Mouse (Mus musculus) liver, embryonic 15.5 days (tissue): ENCODE data around the gene Slc22a12. TPM values are rescaled to one million over a fixed set of nuclear protein-coding genes. Genes with fewer than 3 reads are reported as not detected.

Experiments used
- ATAC-seq: fragments of 200-750 bp; cut with Nextera tagmentation; 2 replicates; pipeline ENCODE4 v1.8.0; 2017; ENCODE audit warnings: moderate number of reproducible peaks, mild to moderate bottlenecking, moderate library complexity; ENCODE audit not compliant: insufficient read depth
- H3K27ac ChIP-seq: fragments of 300-500 bp; sonication (generic); replicated peaks from 2 replicates; pipeline ENCODE4 v1.5.1; 2015; ENCODE audit warnings: mild to moderate bottlenecking, inconsistent platforms
- H3K27me3 ChIP-seq: fragments of 300-500 bp; sonication (generic); 2 replicates; pipeline ENCODE4 v1.6.1; 2015; ENCODE audit warnings: mild to moderate bottlenecking, inconsistent platforms
- H3K36me3 ChIP-seq: fragments of 300-500 bp; sonication (generic); replicated peaks from 2 replicates; pipeline ENCODE4 v1.6.1; 2015; ENCODE audit warnings: moderate library complexity, mild to moderate bottlenecking, inconsistent platforms
- H3K4me1 ChIP-seq: fragments of 300-500 bp; sonication (generic); replicated peaks from 2 replicates; pipeline ENCODE4 v1.6.1; 2015; ENCODE audit warnings: inconsistent platforms
- H3K4me2 ChIP-seq: fragments of 300-500 bp; sonication (generic); 2 replicates; pipeline ENCODE4 v1.6.1; 2015; ENCODE audit warnings: moderate library complexity, mild to moderate bottlenecking, inconsistent platforms
- H3K4me3 ChIP-seq: fragments of 300-500 bp; sonication (generic); replicated peaks from 2 replicates; pipeline ENCODE4 v1.5.1; 2015; ENCODE audit warnings: mild to moderate bottlenecking, inconsistent platforms
- H3K9ac ChIP-seq: fragments of 300-500 bp; sonication (generic); 2 replicates; pipeline ENCODE4 v1.6.1; 2015; ENCODE audit warnings: moderate library complexity, mild to moderate bottlenecking, inconsistent platforms
- H3K9me3 ChIP-seq: fragments of 300-500 bp; sonication (generic); replicated peaks from 2 replicates; pipeline ENCODE4 v1.6.1; 2016; ENCODE audit warnings: inconsistent platforms
- WGBS: fragments of 180-500 bp; shearing (Covaris S2); methylation state at CpG from one replicate; pipeline ENCODE4 v1.1.7; 2015; ENCODE audit warnings: mixed read lengths; ENCODE audit not compliant: insufficient replicate concordance; 5-methylcytosine and 5-hydroxymethylcytosine counted together
- polyA plus RNA-seq: library from polyadenylated mRNA; unstranded; fragments of >200 nt; fragmentation: Nextera tagmentation; extraction: Ambion mirVana; gene quantifications from 2 replicates; pipeline ENCODE4 v1.2.1, GENCODE M21; 2015

The Slc22a12 gene
- polyA plus RNA-seq, 1 experiment from 2014 or later = not detected

DNA sequence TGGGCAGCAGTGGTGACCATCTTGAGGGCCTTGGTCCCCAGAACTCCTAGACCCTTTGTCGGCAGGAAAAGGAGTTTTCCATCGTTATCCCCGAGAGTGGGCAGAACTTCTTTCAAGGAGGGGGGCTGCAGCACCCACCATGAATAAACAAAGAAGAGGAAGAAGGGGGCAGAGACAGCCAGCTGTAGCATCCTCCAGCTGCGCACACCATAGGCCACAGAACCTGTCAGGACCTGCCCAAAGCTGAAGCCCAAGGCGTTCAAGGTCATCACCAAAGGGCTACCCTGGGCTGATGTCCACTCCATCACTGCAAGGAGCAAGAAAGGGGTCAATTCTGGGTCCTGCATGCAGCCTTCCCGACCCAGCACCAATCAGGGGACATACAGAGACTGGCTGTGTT is 2.6 kb downstream of the Slc22a12 start:
- Histone ChIP-seq H3K4me2 (no peak overlapping the region), H3K4me3 (no peak overlapping the region), H3K9ac (no peak overlapping the region), H3K36me3 (no peaks in the 10 kb centered on the region), H3K9me3 (no peaks in the 10 kb centered on the region), H3K27ac (no peak overlapping the region), H3K27me3 (peaks cover 4% of the 10 kb centered on the region; the same call in 1 of the 2 replicates), H3K4me1 (no peaks in the 10 kb centered on the region)
- WGBS = 49% methylated on average over 6 of the region's 6 CpGs
- no peak for ATAC-seq

DNA sequence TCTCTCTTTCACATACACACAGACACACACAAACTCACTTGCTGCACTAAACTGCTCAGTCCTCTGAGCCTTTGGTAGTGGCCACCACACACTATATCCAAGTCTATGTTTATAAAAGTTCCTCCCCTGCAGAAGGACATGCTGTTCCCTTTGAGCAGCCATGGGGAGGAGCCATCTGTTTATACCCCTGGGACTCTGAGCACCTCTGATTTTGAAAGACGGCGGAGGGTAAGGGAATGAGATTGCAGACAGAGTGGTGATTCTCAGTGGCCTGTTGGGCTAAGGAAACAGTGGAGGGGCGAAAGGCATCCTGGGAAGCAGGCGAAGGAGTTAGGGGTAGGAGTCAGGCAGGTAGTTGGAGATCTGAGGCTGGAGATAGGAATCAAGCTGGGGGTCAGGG is 3.2 kb downstream of the Slc22a12 start:
- no peak overlapping the region for H3K27ac ChIP-seq
- no peak overlapping the region for H3K4me3 ChIP-seq
- no peak overlapping the region for H3K4me2 ChIP-seq
- ATAC-seq = no peak
- no peak overlapping the region for H3K9ac ChIP-seq
- WGBS = 57% methylated on average over 4 of the region's 4 CpGs
- no peaks in the 10 kb centered on the region for H3K4me1 ChIP-seq
- H3K9me3 ChIP-seq = no peaks in the 10 kb centered on the region
- H3K36me3 ChIP-seq = no peaks in the 10 kb centered on the region
- peaks cover 10% of the 10 kb centered on the region for H3K27me3 ChIP-seq

DNA sequence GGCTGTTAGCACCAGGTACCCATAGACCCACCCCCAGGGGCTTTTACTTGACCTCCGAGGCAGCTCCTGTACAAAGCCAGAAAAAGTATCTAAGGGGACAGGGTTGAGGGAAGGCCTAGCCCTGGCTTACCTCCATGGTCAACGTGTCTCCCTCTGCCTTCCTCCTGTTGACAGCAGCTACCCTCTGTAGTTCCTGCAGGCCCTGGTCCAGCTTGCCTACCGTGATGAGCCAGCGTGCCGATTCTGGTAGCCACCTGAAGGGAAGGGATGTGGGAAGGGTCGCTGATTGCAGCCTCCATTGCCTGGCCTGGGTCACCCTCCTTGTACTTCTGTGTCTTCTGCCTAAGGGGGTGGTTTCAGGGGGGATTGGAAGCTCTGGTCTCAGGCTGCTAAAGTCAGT is 4.3 kb downstream of the Slc22a12 start:
- 67% methylated on average over 6 of the region's 6 CpGs for WGBS
- Histone ChIP-seq H3K9me3 (no peaks in the 10 kb centered on the region), H3K9ac (no peak overlapping the region), H3K36me3 (no peaks in the 10 kb centered on the region), H3K4me1 (no peaks in the 10 kb centered on the region), H3K4me3 (no peak overlapping the region), H3K27ac (no peak overlapping the region), H3K27me3 (peaks cover 20% of the 10 kb centered on the region), H3K4me2 (no peak overlapping the region)
- no peak for ATAC-seq

DNA sequence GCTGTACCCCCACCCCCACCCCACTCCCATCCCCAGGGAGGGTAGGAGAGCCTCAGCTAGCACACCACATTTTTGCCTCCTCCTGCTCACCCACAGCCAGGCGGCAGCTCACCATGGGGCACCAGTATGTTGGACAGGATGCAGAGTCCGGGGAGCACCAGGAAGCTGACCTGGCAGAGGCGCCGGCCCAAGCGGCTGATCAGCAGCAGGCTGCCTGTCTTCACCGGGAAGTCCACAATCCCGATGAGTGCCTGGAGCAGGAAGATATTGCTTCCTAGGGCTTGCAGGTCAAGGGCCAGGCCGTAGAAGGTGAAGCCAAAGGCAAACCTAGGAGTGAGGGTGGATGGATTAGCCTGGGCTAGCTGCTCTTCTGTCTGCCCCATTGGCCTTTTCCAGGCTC is 5.3 kb downstream of the Slc22a12 start:
- 59% methylated on average over 8 of the region's 8 CpGs for WGBS
- no peak for ATAC-seq
- Histone ChIP-seq H3K27ac (no peak overlapping the region), H3K9ac (no peak overlapping the region), H3K4me2 (no peak overlapping the region), H3K9me3 (no peaks in the 10 kb centered on the region), H3K36me3 (no peaks in the 10 kb centered on the region), H3K4me3 (no peak overlapping the region), H3K27me3 (peaks cover 30% of the 10 kb centered on the region), H3K4me1 (no peaks in the 10 kb centered on the region)

DNA sequence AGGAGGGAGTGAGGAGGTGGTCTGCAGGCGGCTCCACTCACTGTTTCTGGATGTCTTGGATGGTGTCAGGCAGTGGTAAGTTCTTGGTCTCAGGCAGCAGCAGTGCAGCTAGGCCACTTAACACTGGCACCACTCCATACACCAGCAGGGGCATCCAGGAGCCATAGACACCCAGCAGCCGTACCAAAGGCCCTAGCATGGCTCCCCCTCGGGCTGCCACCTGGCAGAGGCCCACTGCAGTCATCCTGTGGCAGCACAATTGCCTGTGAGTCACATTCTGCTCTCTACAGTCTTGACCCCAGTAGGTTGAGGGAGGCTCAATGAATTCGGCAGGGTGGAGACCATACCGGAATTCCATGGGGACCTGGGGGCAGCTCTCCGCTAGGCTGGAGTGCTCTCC is 6.1 kb downstream of the Slc22a12 start:
- Histone ChIP-seq H3K4me1 (peaks cover 2% of the 10 kb centered on the region; the same call in 1 of the 2 replicates), H3K27ac (no peak overlapping the region), H3K36me3 (no peaks in the 10 kb centered on the region), H3K9ac (no peak overlapping the region), H3K4me2 (no peak overlapping the region), H3K27me3 (peaks cover 39% of the 10 kb centered on the region), H3K4me3 (no peak overlapping the region), H3K9me3 (no peaks in the 10 kb centered on the region)
- WGBS = 58% methylated on average over 6 of the region's 6 CpGs
- no peak for ATAC-seq

DNA sequence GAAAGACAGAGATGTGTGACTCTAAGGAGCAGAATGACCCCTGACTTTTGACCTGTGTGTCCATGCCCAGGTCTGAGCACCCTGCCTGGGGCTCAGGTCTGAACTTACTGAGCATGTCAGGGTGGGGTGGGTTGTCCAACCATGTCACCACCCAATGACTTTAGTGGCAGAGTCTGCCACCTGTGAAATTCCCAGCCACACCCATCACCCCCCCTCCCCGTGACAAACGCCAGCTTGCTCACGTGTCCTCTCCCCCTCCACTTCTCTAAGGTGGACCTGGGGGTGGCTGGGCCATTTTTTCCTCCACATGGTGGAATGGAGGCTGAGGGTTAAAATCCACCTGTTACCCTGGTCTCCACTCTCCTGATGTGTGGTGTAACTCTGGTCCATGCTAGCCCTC is 6.6 kb downstream of the Slc22a12 start:
- H3K4me1 ChIP-seq = peaks cover 7% of the 10 kb centered on the region
- H3K27ac ChIP-seq = no peak overlapping the region
- peaks cover 44% of the 10 kb centered on the region for H3K27me3 ChIP-seq
- H3K9me3 ChIP-seq = no peaks in the 10 kb centered on the region
- H3K4me2 ChIP-seq = no peak overlapping the region
- no peak overlapping the region for H3K9ac ChIP-seq
- 40% methylated on average over 3 of the region's 3 CpGs for WGBS
- no peak overlapping the region for H3K4me3 ChIP-seq
- no peaks in the 10 kb centered on the region for H3K36me3 ChIP-seq
- no peak for ATAC-seq

DNA sequence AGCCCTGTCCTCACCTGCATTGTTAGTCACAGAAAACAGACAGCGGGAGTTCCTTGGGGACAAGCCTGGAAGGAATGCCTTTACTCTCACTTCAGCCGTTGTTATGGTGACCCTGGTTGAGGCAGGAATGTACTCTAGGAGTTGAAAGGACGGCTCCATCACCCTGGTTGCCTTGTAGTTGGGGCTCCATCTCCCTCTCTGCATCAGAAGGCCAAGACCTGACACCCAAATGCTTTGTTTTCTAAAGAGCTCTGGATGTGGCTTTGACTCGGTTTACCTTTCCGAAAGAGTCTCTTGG is 8.8 kb downstream of the Slc22a12 start:
- no peaks in the 10 kb centered on the region for H3K36me3 ChIP-seq
- no peak for ATAC-seq
- no peak overlapping the region for H3K4me2 ChIP-seq
- 55% methylated on average over 5 of the region's 5 CpGs for WGBS
- no peak overlapping the region for H3K27ac ChIP-seq
- H3K27me3 ChIP-seq = peaks cover 64% of the 10 kb centered on the region
- H3K9ac ChIP-seq = no peak overlapping the region
- H3K4me1 ChIP-seq = peaks cover 10% of the 10 kb centered on the region
- H3K9me3 ChIP-seq = no peaks in the 10 kb centered on the region
- H3K4me3 ChIP-seq = no peak overlapping the region

DNA sequence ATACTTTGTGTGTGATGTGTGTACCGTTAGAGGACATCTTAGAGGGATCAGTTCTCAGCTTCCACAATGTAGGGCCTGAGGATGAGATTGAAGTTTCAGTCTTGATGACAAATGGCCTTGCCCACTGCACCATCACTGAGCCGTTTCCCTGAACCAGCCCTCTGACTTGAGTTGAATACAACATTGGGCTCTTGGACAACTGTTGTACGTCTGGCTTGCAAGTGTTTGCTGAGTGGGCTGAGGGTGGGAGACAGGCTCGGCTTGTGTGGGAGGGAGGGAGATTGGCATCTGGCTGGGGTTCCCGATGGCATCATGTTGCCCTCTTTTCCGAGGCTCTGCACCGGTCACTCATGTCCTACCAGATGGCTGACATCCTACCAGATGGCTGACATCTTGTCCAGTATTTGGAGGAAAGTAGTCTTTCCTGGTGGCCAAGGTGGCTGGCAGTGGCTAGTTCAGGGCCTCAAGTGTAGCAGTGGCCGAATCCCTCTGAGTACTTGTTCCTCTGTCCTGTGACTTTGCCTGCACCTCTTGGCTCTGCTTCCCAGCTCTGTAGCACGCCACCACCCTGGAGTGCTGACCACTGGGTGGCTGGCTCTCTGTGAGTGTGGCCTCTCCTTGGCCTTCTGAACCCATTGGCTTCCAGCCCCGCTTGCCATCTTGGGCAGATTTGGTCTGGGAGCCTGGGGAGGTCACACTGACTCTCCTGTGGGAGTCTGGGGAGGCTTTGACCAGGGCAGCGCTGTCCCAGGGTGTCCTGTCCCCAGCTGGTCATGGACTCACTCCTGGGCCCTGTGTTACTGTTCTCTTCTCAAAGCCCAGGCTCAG is 9.3 kb downstream of the Slc22a12 start:
- Histone ChIP-seq H3K4me3 (no peak overlapping the region), H3K4me2 (no peak overlapping the region), H3K4me1 (peaks cover 10% of the 10 kb centered on the region), H3K36me3 (no peaks in the 10 kb centered on the region), H3K9ac (no peak overlapping the region), H3K9me3 (no peaks in the 10 kb centered on the region), H3K27me3 (peaks cover 69% of the 10 kb centered on the region), H3K27ac (no peak overlapping the region)
- 56% methylated on average over 11 of the region's 11 CpGs for WGBS
- no peak for ATAC-seq

DNA sequence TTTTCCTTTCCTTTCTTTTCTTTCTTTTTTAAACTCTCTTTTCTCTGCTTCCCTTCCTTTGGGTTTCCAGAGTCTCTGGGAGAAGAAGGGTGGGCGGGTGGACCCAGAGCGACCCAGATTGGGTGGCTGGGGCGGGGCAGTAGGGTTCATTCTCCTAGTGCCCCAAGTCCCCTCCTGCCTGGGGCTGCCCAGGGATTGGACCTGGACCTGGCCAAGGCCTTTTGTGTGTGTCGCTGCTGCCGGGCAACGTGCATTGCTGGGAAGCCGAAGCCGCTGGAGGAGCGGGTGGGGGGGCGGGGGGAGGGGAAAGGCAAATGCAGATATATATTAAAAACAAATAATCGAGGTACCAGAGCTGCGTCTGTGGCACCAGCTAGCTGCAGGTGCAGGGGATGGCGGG is 10.2 kb downstream of the Slc22a12 start:
- H3K9me3 ChIP-seq = no peaks in the 10 kb centered on the region
- H3K4me3 ChIP-seq = no peak overlapping the region
- no peak overlapping the region for H3K4me2 ChIP-seq

DNA sequence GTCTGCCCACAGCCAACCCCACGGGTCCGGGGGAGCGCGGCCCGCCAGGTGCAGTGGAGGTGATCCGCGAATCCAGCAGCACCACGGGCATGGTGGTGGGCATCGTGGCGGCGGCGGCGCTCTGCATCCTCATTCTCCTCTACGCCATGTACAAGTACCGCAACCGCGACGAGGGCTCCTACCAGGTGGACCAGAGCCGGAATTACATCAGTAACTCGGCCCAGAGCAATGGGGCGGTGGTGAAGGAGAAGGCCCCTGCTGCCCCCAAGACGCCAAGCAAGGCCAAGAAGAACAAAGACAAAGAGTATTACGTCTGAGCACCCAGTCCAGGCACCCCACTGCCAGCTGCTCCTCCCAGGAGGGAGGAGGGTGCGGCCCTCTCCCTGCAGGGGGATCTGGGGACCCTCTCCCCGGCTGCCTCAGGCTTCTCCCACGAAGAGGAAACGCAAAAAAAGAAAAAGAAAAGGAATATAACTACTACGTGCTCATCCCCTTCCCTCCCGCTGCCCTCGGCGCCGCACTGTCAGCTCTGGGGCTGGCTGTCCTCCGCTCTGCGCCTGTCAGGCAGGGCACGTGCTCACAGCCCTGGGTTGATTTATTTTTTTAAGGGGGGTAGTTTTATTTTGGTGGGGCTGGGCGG is 10.9 kb downstream of the Slc22a12 start:
- Histone ChIP-seq H3K27me3 (peaks cover 76% of the 10 kb centered on the region), H3K4me1 (peaks cover 10% of the 10 kb centered on the region)

More for the DNA sequence above, 10.2 kb downstream of the Slc22a12 start:
- no peak for ATAC-seq
- Histone ChIP-seq H3K4me1 (peaks cover 10% of the 10 kb centered on the region), H3K27me3 (peaks cover 76% of the 10 kb centered on the region), H3K36me3 (no peaks in the 10 kb centered on the region), H3K9ac (no peak overlapping the region), H3K27ac (no peak overlapping the region)
- WGBS = 22% methylated on average over 13 of the region's 13 CpGs

DNA sequence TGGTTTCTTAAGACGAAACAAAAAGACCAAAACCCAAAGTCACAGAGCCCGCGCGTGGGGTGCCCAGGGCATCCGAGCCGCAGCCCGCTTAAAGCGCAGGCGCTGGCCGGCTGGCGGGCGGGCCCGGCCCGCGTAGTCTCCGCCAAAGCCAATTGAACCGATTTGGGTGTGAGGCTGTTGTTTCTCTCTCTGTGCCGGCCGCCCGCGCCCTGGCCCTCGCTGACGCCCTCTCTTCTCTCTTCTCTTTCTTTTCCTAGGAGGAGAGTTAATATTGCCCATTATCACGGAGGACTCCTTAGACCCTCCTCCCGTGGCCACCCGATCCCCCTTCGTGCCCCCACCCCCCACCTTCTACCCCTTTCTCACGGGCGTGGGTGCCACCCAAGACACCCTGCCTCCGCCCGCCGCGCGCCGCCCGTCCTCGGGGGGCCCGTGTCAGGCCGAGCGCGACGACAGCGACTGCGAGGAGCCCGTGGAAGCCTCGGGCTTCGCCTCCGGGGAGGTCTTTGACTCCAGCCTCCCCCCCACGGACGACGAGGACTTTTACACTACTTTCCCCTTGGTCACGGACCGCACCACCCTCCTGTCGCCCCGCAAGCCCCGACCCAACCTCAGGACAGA is 11.7 kb downstream of the Slc22a12 start:
- no peak overlapping the region for H3K9ac ChIP-seq
- H3K4me3 ChIP-seq = peak overlapping the region; percentile 31
- peaks cover 10% of the 10 kb centered on the region for H3K4me1 ChIP-seq
- WGBS = 2% methylated on average over 56 of the region's 56 CpGs
- peak overlapping the region; percentile 55 for H3K4me2 ChIP-seq
- ATAC-seq = no peak
- no peaks in the 10 kb centered on the region for H3K9me3 ChIP-seq
- no peak overlapping the region for H3K27ac ChIP-seq
- peaks cover 76% of the 10 kb centered on the region for H3K27me3 ChIP-seq
- H3K36me3 ChIP-seq = no peaks in the 10 kb centered on the region

More for the DNA sequence above, 10.9 kb downstream of the Slc22a12 start:
- Histone ChIP-seq H3K9me3 (no peaks in the 10 kb centered on the region), H3K36me3 (no peaks in the 10 kb centered on the region), H3K27ac (no peak overlapping the region), H3K4me2 (peak overlapping the region; percentile 55), H3K4me3 (peak overlapping the region; percentile 31), H3K9ac (no peak overlapping the region)
- ATAC-seq = no peak
- 2% methylated on average over 36 of the region's 36 CpGs for WGBS
